ENCODE assay signal across 8 mouse cellular contexts in genomic region chr3:60499157-60499578, GRCm38 (mm10). TPM values are rescaled to one million over a fixed set of nuclear protein-coding genes. Genes with fewer than 3 reads are reported as not detected.
DNase-seq lines count a peak whose midpoint lies in the region; ATAC-seq and TF ChIP-seq lines count a peak whose summit lies in the region.

No protein-coding gene starts in this region.

- H3K36me3 ChIP-seq in lung, embryonic 14.5 days (ENCODE audit: insufficient read depth): no peaks in the 10 kb centered on the region
- H3K36me3 ChIP-seq in heart, embryonic 16.5 days (ENCODE audit: control insufficient read depth, insufficient read depth): no peaks in the 10 kb centered on the region
- no peaks in the 10 kb centered on the region for H3K36me3 ChIP-seq in myocyte (ENCODE audit: control insufficient read depth, insufficient read depth)

- H3K4me3 ChIP-seq in lung, embryonic 14.5 days (ENCODE audit: low read depth, low read length): no peak overlapping the region; the same call in 1 of the 2 replicates
- no peak overlapping the region for H3K4me3 ChIP-seq in bone marrow, adult 2 months (replicated peaks; ENCODE audit: control insufficient read depth, low read depth, low read length)
- H3K4me3 ChIP-seq in heart, embryonic 16.5 days (ENCODE audit: low read length): no peak overlapping the region
- no peak overlapping the region for H3K4me3 ChIP-seq in myocyte

- no peak for DNase-seq in lung, embryonic 14.5 days
- DNase-seq in lung, postnatal 36 days: no peak
- DNase-seq in left cerebral cortex, postnatal 36 days (ENCODE audit: low spot score in 2 of 2): no peak
- DNase-seq in layer of hippocampus, adult 18-20 months (ENCODE audit: low spot score in 2 of 2): no peak
- no peak for DNase-seq in spleen, postnatal 14 days (ENCODE audit: low spot score in 2 of 2)

- WGBS in lung, embryonic 14.5 days: 45% methylated on average over 6 of the region's 6 CpGs
- 11% methylated on average over 6 of the region's 6 CpGs for WGBS in bone marrow, adult 2 months
- WGBS in heart, embryonic 16.5 days: 36% methylated on average over 6 of the region's 6 CpGs

- H3K4me1 ChIP-seq in lung, embryonic 14.5 days (ENCODE audit: insufficient read depth): peaks cover 14% of the 10 kb centered on the region; the same call in 1 of the 2 replicates
- peaks cover 5% of the 10 kb centered on the region for H3K4me1 ChIP-seq in bone marrow, adult 2 months (ENCODE audit: control insufficient read depth, insufficient read depth, low read length)
- peaks cover 31% of the 10 kb centered on the region for H3K4me1 ChIP-seq in heart, embryonic 16.5 days (ENCODE audit: control insufficient read depth, insufficient read depth, low read length)

- peaks cover 23% of the 10 kb centered on the region for H3K79me2 ChIP-seq in myocyte (ENCODE audit: control insufficient read depth, insufficient read depth)

- no peak overlapping the region for H3ac ChIP-seq in myocyte (ENCODE audit: control insufficient read depth, insufficient read length)

- peak overlapping the region; percentile 65 for H3K4me2 ChIP-seq in lung, embryonic 14.5 days
- H3K4me2 ChIP-seq in heart, embryonic 16.5 days (ENCODE audit: low read depth, low read length): peak overlapping the region; percentile 74
- H3K4me2 ChIP-seq in myocyte (ENCODE audit: low read depth): peak overlapping the region; percentile 81

- no peaks in the 10 kb centered on the region for H3K27me3 ChIP-seq in lung, embryonic 14.5 days (ENCODE audit: insufficient read depth, low read length)
- H3K27me3 ChIP-seq in heart, embryonic 16.5 days (ENCODE audit: control insufficient read depth, insufficient read depth, low read length): no peaks in the 10 kb centered on the region
- no peaks in the 10 kb centered on the region for H3K27me3 ChIP-seq in myocyte (ENCODE audit: control insufficient read depth, insufficient read depth, insufficient read length)

- peak overlapping the region; percentile 99 for H3K27ac ChIP-seq in lung, embryonic 14.5 days (ENCODE audit: low read depth)
- H3K27ac ChIP-seq in bone marrow, adult 2 months (ENCODE audit: control insufficient read depth, insufficient read depth, low read depth, low read length, poor library complexity): peak overlapping the region; percentile 1; the same call in 1 of the 2 replicates
- peak overlapping the region; percentile 60 for H3K27ac ChIP-seq in heart, embryonic 16.5 days (ENCODE audit: low read length)

- intact Hi-C loops in left cerebral cortex, postnatal 36 days (cut with DNase I): no loop called here

- no peak for TF ChIP-seq CTCF in lung, embryonic 14.5 days (IDR thresholded peaks at IDR 0.05; ENCODE audit: low read depth)
- no peak for TF ChIP-seq CTCF in bone marrow, adult 2 months (IDR thresholded peaks at IDR 0.05; ENCODE audit: control insufficient read depth, insufficient read depth, low read length)

- no peak for ATAC-seq in lung, embryonic 14.5 days (ENCODE audit: insufficient read depth)
- ATAC-seq in heart, embryonic 16.5 days (replicated peaks; ENCODE audit: extremely low read depth, insufficient read depth, low FRiP score): no peak; the same call in 1 of the 2 replicates

- no peak overlapping the region; the same call in 1 of the 2 replicates for H3K9ac ChIP-seq in lung, embryonic 14.5 days
- H3K9ac ChIP-seq in heart, embryonic 16.5 days (ENCODE audit: low read length): no peak overlapping the region

- no peak for TF ChIP-seq POLR2A in bone marrow, adult 2 months (IDR thresholded peaks at IDR 0.05; ENCODE audit: borderline replicate concordance, control insufficient read depth, low read depth, low read length)
- no peak for TF ChIP-seq POLR2A in myocyte (IDR thresholded peaks at IDR 0.05; ENCODE audit: insufficient read length, low read depth)

- no peaks in the 10 kb centered on the region for H3K9me3 ChIP-seq in lung, embryonic 14.5 days (ENCODE audit: low read depth, low read length)
- no peaks in the 10 kb centered on the region for H3K9me3 ChIP-seq in heart, embryonic 16.5 days (replicated peaks; ENCODE audit: control insufficient read depth, low read length)

TF ChIP-seq in myocyte, 11 proteins besides CTCF, POLR2A, EP300 and RAD21:
- no peak for TF ChIP-seq MYOD1 (IDR thresholded peaks at IDR 0.05; ENCODE audit: control insufficient read depth in 1 of 3, insufficient read length in 2 of 3, low read depth in 2 of 3)
- TF ChIP-seq POLR2AphosphoS2 (IDR thresholded peaks at IDR 0.05; ENCODE audit: insufficient read length, low read depth): no peak
- no peak for TF ChIP-seq USF1 (IDR thresholded peaks at IDR 0.05; ENCODE audit: low read depth)
- no peak for TF ChIP-seq MYOG (IDR thresholded peaks at IDR 0.05; ENCODE audit: control insufficient read depth in 1 of 3, insufficient read depth in 1 of 3, insufficient read length in 2 of 3, low read depth in 2 of 3)
- no peak for TF ChIP-seq TCF3 (IDR thresholded peaks at IDR 0.05; ENCODE audit: insufficient read length, low read depth)
- no peak for TF ChIP-seq MAX (IDR thresholded peaks at IDR 0.05; ENCODE audit: low read depth)
- no peak for TF ChIP-seq CEBPB (IDR thresholded peaks at IDR 0.05; ENCODE audit: insufficient read depth, poor library complexity, severe bottlenecking)
- no peak for TF ChIP-seq REST (IDR thresholded peaks at IDR 0.05; ENCODE audit: insufficient read depth, insufficient read length)
- no peak for TF ChIP-seq E2F4 (IDR thresholded peaks at IDR 0.05; ENCODE audit: insufficient read depth)
- no peak for TF ChIP-seq TCF12 (IDR thresholded peaks at IDR 0.05; ENCODE audit: insufficient read depth, poor library complexity, severe bottlenecking)
- TF ChIP-seq SRF (IDR thresholded peaks at IDR 0.05; ENCODE audit: control insufficient read depth, insufficient read length, low read depth): no peak
TF ChIP-seq in myocyte: peak in this region for 0.

RNA-seq across cellular contexts. Expression of gene Mbnl1, which starts 26.5 kb away (rescaled TPM):
- polyA plus RNA-seq in lung, embryonic 14.5 days (2014; fragmentation: Nextera tagmentation; extraction: Ambion mirVana): 199 and 201 TPM in 2 replicates
- 76.6 and 131 TPM in 2 replicates for polyA plus RNA-seq in bone marrow, adult 2 months (2011; ENCODE audit: insufficient read depth, insufficient read length, low replicate concordance, missing spikeins)
- polyA plus RNA-seq in heart, embryonic 16.5 days (2015; fragmentation: Nextera tagmentation; extraction: Ambion mirVana): 86.0 and 92.8 TPM in 2 replicates
- polyA plus RNA-seq in myocyte (2012; fragmentation: generic; extraction: Trizol): 24.7 TPM
- total RNA-seq in left cerebral cortex, postnatal 36 days (2021): 100 to 1,000 TPM; 125 to 154 TPM
- total RNA-seq in layer of hippocampus, adult 18-20 months (2021): 100 to 1,000 TPM; 137 to 141 TPM

Comparison
In these comparisons a context has a peak if more than half of its experiments do, and no peak if none do; other contexts are left out.
1. H3K27ac ChIP-seq: peak in every context shown above with its lines; median percentile 99 in lung, embryonic 14.5 days; 60 in heart, embryonic 16.5 days; 1 in bone marrow, adult 2 months.